Mouse (Mus musculus) granulocyte monocyte progenitor cell, adult 5-6 weeks (primary cell): ENCODE measurements around the gene Cep85l. TPM values are rescaled to one million over a fixed set of nuclear protein-coding genes. Genes with fewer than 3 reads are reported as not detected.

Experiments
- ATAC-seq: replicated peaks from 2 replicates; pipeline ENCODE4 v1.8.0; 2016; ENCODE audit warnings: mild to moderate bottlenecking, moderate TSS enrichment, inconsistent platforms; ENCODE audit not compliant: poor library complexity, severe bottlenecking
- total RNA-seq, 2 experiments: library from RNA; stranded (forward) in 1 of 2; stranded (reverse) in 1 of 2; fragments of 200-712, 200-1000 nt in 1 of 2; fragments of >200 nt in 1 of 2; fragmentation: Nextera tagmentation in 1 of 2; gene quantifications; 2 replicates each; pipeline ENCODE4 v1.2.3; 2014 to 2017

The Cep85l gene
- total RNA-seq, 2 experiments from 2014 or later, result 34.6 to 39.8 TPM

DNA sequence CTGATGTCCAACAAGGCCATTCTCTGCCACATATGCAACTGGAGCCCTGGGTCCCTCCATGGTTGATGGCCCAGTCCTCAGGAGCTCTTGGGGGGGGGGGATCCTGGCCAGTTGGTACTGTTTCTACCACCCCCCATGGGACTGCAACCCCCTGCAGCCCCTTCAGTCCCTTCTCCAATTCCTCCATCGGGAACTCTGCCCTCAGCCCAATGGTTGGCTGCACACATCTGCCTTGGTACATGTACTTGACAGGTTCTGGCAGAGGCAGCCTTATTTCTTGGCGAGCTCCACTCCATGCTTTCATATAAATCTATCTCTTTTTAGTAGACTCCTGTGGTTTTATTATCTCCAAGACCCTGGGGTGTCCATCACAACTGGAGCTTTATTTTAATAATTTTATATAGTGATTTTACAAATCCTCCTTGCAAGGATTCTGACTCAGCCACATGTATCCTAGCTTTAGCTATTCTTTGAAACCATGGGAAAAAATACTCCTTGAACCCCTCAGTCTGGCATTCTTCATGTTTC lies 145.6 kb downstream of the Cep85l start:
- ATAC-seq, result no peak

DNA sequence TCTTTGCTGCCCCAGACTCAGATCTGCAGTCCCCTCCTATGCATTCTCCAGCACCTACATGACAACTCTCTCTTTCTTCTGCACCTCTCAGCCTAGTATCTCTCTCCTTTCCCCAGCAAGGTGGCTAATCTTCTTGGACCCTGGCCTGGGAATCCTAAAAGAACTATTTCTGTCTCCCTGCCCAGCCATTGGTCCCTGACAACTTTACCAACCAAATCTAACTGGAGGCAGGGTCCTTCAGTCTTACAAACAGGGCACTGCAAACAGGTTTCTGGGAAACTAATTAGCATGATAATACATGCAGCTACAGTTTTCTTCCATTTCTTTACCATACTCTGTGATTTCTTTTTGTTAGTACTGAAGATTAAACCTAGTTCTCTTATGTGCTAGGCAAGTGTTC lies 148.9 kb downstream of the Cep85l start:
- no peak for ATAC-seq

DNA sequence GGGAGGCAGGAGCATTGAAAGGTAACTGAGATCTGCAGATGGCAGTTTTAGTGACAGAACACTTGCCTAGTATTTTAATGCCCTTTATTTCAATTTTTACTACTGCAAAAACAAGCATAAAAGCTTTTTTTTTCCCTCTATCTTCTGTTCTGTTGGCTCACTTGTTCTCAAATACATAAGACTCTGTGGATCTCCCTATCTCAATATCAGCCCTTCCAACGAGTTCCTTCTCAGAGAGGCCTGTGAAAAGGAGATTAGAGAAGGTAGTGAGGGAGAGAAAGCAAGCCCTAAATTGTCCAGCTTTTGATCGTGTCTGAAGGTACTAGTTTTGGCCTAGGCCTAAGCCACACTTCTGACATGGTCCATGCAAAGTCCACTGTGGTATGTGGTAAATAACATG lies 150.6 kb downstream of the Cep85l start:
- ATAC-seq, result no peak

Other genes starting within 250 kb of the Cep85l start
- not detected in 2 replicates for gene Pln, start 42.3 kb downstream of the Cep85l start, total RNA-seq (2014; fragmentation: Nextera tagmentation)
- gene Pln, start 42.3 kb downstream of the Cep85l start, total RNA-seq (2017), result 0.98 TPM in 1 of 2 replicates, not detected in the other
- 99.2 and 116 TPM in 2 replicates for gene Asf1a, start 216.8 kb upstream of the Cep85l start, total RNA-seq (2014; fragmentation: Nextera tagmentation)
- 113 and 122 TPM in 2 replicates for gene Asf1a, start 216.8 kb upstream of the Cep85l start, total RNA-seq (2017)